Mouse (Mus musculus) liver, adult 2 months (tissue): ENCODE measurements around the gene Gmeb1.
A peak's percentile ranks its signal among the peaks of the same experiment; 100 is the strongest.

Experiments
- CTCF ChIP-seq: fragments of 200-500 bp; IDR thresholded peaks from 2 replicates; pipeline ENCODE4 v1.5.1; 2011; ENCODE audit warnings: low read depth, low read length, control low read depth
- POLR2A ChIP-seq: fragments of 200-500 bp; IDR thresholded peaks from 2 replicates; pipeline ENCODE4 v1.6.1; 2011; ENCODE audit warnings: low read length, control low read depth; ENCODE audit not compliant: insufficient read depth; ENCODE audit errors: extremely low read depth

DNA sequence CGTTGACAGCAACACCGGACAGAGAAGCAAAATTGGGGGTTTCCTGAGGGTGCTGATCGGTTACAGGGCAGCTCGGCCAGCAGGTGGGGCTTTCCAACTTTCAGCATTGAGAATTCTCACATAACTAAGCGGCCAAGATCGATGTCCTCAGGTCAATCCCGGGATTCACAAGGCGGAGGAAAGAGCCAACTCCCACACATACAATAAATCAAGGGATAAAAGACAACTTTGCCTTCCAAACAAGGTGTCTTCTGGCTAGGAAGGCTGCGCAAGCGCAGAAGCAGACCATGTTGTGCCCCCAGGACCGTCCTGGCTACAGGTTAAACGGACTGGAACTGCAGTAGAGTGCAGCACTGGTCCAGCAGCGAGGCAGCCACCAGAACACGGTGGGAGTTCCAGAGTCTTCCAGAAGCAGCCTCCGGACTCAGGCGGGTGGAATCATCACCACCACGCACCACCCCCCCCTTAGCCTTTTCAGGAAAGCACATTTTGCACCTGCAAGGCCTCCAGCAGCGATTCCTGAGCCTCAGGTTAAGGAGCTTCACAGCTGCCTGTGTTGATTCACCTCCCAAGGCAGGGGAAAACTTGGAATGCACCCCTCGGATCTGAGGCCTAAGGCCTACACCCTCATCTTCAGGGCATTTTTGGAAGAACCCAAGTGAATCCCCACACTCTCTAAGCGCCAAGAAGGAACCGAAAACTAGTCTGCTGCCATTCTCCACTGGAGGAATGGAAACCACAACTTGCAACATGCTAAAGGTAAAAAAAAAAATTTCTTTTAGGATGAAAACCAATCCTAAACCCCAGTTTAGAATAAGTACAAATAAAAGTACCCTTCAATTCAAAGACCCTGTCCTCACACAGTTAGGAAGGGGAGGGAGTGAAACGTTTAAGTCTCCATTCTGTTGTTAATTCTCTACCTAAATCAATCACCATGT lies 79.4 kb downstream of the Gmeb1 start:
- TF ChIP-seq POLR2A (no peak), CTCF (peak; percentile 51)
